Mouse (Mus musculus) midbrain, postnatal 0 days (tissue): ENCODE data around the gene Rad9a. TPM values are rescaled to one million over a fixed set of nuclear protein-coding genes. Genes with fewer than 3 reads are reported as not detected.

Experiments used
- ATAC-seq: fragments of 200-750 bp; cut with Nextera tagmentation; 2 replicates; pipeline ENCODE4 v1.8.0; 2017; ENCODE audit warnings: moderate number of reproducible peaks, mild to moderate bottlenecking, moderate TSS enrichment, moderate library complexity; ENCODE audit not compliant: low FRiP score
- DNase-seq: peaks from one replicate; pipeline ENCODE4 v3.0.0-alpha.2; 2015; ENCODE audit warnings: low spot score
- H3K27ac ChIP-seq: fragments of 300-500 bp; sonication (generic); 2 replicates; pipeline ENCODE4 v1.5.1; 2014; ENCODE audit warnings: low read depth, mild to moderate bottlenecking, low read length, mixed read lengths
- H3K27me3 ChIP-seq: fragments of 300-500 bp; sonication (generic); 2 replicates; pipeline ENCODE4 v1.6.1; 2014; ENCODE audit warnings: low read length, control low read depth, mixed read lengths; ENCODE audit not compliant: insufficient read depth
- H3K36me3 ChIP-seq: fragments of 300-500 bp; sonication (generic); 2 replicates; pipeline ENCODE4 v1.6.1; 2014; ENCODE audit warnings: low read length, control low read depth, mixed read lengths; ENCODE audit not compliant: insufficient read depth
- H3K4me1 ChIP-seq: fragments of 300-500 bp; sonication (generic); 2 replicates; pipeline ENCODE4 v1.6.1; 2014; ENCODE audit warnings: mild to moderate bottlenecking, control low read depth, antibody characterized with exemption, low read length, mixed read lengths; ENCODE audit not compliant: insufficient read depth
- H3K4me2 ChIP-seq: fragments of 300-500 bp; sonication (generic); 2 replicates; pipeline ENCODE4 v1.6.1; 2014; ENCODE audit warnings: low read depth, mild to moderate bottlenecking, low read length, mixed read lengths; ENCODE audit not compliant: poor library complexity, severe bottlenecking
- H3K4me3 ChIP-seq: fragments of 300-500 bp; sonication (generic); 2 replicates; pipeline ENCODE4 v1.5.1; 2014; ENCODE audit warnings: low read depth, mild to moderate bottlenecking, low read length, moderate library complexity
- H3K9ac ChIP-seq: fragments of 300-500 bp; sonication (generic); replicated peaks from 2 replicates; pipeline ENCODE4 v1.6.1; 2014; ENCODE audit warnings: mild to moderate bottlenecking, low read length, moderate library complexity, mixed read lengths; ENCODE audit not compliant: poor library complexity, severe bottlenecking
- H3K9me3 ChIP-seq: fragments of 300-500 bp; sonication (generic); 2 replicates; pipeline ENCODE4 v1.6.1; 2016; ENCODE audit warnings: low read length, control low read depth
- CTCF ChIP-seq: IDR thresholded peaks from 2 replicates; pipeline ENCODE4 v1.5.1; 2016; ENCODE audit warnings: antibody characterized with exemption, mild to moderate bottlenecking
- WGBS: fragments of 180-500 bp; shearing (Covaris S2); extraction: QIAGEN DNeasy Blood & Tissue Kit; methylation state at CpG from one replicate; pipeline ENCODE4 v1.1.7; 2014; 5-methylcytosine and 5-hydroxymethylcytosine counted together
- polyA plus RNA-seq: library from polyadenylated mRNA; unstranded; fragments of >200 nt; fragmentation: Nextera tagmentation; extraction: Ambion mirVana; gene quantifications from 2 replicates; pipeline ENCODE4 v1.2.1, GENCODE M21; 2015
- total RNA-seq: library from RNA; depleted of rRNA; stranded (reverse); fragments of >200 nt; gene quantifications from 2 replicates; pipeline ENCODE4 v1.2.3, GENCODE M21; 2014

Rad9a gene
- total and polyA plus RNA-seq, 2 experiments from 2014 or later, result 14.7 to 22.8 TPM

DNA sequence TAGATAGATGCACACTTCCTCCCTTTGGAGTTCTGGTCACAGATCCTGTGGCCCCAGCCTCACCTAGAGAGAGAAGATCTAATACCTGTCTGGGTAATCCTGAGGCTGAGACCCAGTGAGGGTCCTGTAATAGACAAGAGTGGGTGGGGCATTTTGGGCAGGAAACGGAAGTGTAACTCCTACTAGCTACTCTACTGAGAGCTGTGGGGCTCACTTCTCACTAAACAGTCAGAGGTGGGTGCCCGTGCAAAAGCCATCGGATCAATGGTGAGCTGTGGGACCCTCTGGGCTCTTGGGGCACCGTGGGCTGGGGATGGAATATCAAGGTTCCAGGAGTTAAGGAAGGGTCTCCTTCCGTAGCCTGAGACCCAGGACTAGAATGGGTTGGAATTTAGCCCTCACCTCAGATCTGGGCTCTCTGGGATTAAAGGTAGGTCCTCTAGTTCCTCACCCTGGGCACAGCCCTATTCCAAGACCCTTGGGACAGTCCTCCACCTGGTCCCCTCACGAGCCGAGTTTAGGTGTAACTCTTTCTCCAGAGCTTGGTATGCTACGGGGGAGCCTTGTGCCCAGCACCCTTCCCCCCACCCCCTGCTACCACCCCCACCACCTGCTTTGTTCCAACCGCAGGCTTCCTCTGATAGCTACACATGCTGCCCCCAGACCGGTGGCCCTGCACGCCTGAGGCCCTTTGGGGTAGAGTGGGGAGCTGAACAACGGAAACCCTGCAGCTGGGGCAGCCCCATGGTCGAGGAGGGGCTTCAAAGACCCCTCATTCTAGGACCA, 46.8 kb downstream of the Rad9a start:
- no peak overlapping the region for H3K27ac ChIP-seq
- DNase-seq (no peak), ATAC-seq (no peak)
- 88% methylated on average over 13 of the region's 13 CpGs for WGBS
- no peak overlapping the region for H3K9ac ChIP-seq
- H3K27me3 ChIP-seq, result no peaks in the 10 kb centered on the region
- H3K4me3 ChIP-seq, result no peak overlapping the region
- H3K4me2 ChIP-seq, result no peak overlapping the region
- no peaks in the 10 kb centered on the region for H3K9me3 ChIP-seq
- H3K4me1 ChIP-seq, result peaks cover under 1% of the 10 kb centered on the region; the same call in 1 of the 2 replicates
- no peak for TF ChIP-seq CTCF
- peaks cover 65% of the 10 kb centered on the region for H3K36me3 ChIP-seq

- Histone ChIP-seq H3K4me3 (no peak within 1 kb of the TSS), H3K4me1 (peaks cover 7% of the 10 kb centered on the region; the same call in 1 of the 2 replicates), H3K27me3 (no peaks in the 10 kb centered on the region), H3K9ac (no peak within 1 kb of the TSS), H3K27ac (0 out of 2 replicates have a peak within 1 kb of the TSS, but pooled peaks have one; percentile 4), H3K36me3 (peaks cover 52% of the 10 kb centered on the region), H3K4me2 (no peak within 1 kb of the TSS), H3K9me3 (no peaks in the 10 kb centered on the region)
- no peak for ATAC-seq
- 72% methylated on average over 11 of the region's 11 CpGs for WGBS
- no peak for TF ChIP-seq CTCF
- peak; percentile 33 for DNase-seq
Observed at GRCm38 (mm10) chr19:4153232-4153654, 48.2 kb downstream of the Rad9a start, which contains the start of gene Ptprcap. TSS of gene Ptprcap (plus strand) at chr19:4153604.

- H3K27ac ChIP-seq, result 0 out of 2 replicates have a peak overlapping the region, but pooled peaks have one; percentile 4
- 98% methylated on average over 8 of the region's 8 CpGs for WGBS
- no peaks in the 10 kb centered on the region for H3K9me3 ChIP-seq
- ATAC-seq, result no peak
- no peak overlapping the region for H3K4me2 ChIP-seq
- H3K4me1 ChIP-seq, result peaks cover 7% of the 10 kb centered on the region; the same call in 1 of the 2 replicates
- no peak overlapping the region for H3K9ac ChIP-seq
- no peak for TF ChIP-seq CTCF
- H3K4me3 ChIP-seq, result no peak overlapping the region
- DNase-seq, result no peak
- peaks cover 46% of the 10 kb centered on the region for H3K36me3 ChIP-seq
- H3K27me3 ChIP-seq, result no peaks in the 10 kb centered on the region
Observed at GRCm38 (mm10) chr19:4152445-4153231, 48.8 kb downstream of the Rad9a start.

GRCm38 (mm10) chr19:4151898-4152297, 49.6 kb downstream of the Rad9a start:
- no peak for TF ChIP-seq CTCF
- ATAC-seq (no peak), DNase-seq (no peak)
- Histone ChIP-seq H3K36me3 (peaks cover 38% of the 10 kb centered on the region), H3K9ac (0 out of 2 replicates have a peak overlapping the region, but pooled peaks have one; percentile 24), H3K27me3 (no peaks in the 10 kb centered on the region), H3K9me3 (no peaks in the 10 kb centered on the region), H3K4me2 (no peak overlapping the region), H3K4me1 (peaks cover 7% of the 10 kb centered on the region; the same call in 1 of the 2 replicates), H3K27ac (no peak overlapping the region), H3K4me3 (no peak overlapping the region)
- 89% methylated on average over 5 of the region's 5 CpGs for WGBS

DNA sequence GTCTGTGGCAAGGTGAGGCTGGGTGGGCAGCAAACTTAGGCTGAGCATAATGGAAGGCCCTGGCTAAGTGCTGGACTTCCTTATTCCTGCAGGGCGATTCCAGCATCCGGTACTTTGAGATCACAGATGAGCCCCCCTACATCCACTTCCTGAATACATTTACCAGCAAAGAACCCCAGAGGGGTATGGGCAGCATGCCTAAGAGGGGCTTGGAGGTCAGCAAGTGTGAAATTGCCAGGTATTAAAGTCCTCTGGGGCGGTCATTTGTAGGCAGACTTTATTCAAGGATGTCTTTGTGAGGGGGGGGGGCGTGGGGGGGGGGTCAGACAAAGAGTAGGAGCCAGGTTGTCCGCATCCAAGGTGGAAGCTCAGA, 50.0 kb downstream of the Rad9a start:
- no peak for TF ChIP-seq CTCF
- Histone ChIP-seq H3K27me3 (no peaks in the 10 kb centered on the region), H3K4me2 (no peak overlapping the region), H3K4me1 (peaks cover 7% of the 10 kb centered on the region; the same call in 1 of the 2 replicates), H3K4me3 (no peak overlapping the region), H3K27ac (no peak overlapping the region), H3K9me3 (no peaks in the 10 kb centered on the region), H3K36me3 (peaks cover 34% of the 10 kb centered on the region), H3K9ac (no peak overlapping the region)
- DNase-seq, result no peak
- no peak for ATAC-seq
- WGBS, result 81% methylated on average over 5 of the region's 5 CpGs
